In the genomic region with DNA sequence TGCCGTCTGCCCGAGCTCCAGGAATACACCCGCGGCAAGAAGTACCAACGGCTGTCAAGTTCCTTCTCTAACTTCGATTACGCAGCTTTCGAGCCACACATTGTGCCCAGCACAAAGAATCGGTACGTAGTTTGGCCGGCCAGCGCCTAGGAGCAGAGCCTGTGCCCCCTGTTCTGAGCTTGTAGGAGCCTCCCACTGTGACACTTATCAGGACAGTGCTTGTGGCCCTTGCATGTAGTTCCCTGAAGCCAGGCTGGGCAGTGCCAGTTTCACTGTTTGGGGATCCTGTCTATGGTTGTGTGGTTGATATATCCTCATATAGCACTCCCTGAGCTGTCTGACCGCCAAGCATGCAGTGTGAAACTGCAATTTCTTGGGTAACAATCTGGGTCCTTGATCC, we compare ENCODE assay signal across 8 mouse cellular contexts. TPM values are rescaled to one million over a fixed set of nuclear protein-coding genes. Genes with fewer than 3 reads are reported as not detected.
DNase-seq lines count a peak whose midpoint lies in the region; ATAC-seq and TF ChIP-seq lines count a peak whose summit lies in the region.

No protein-coding gene starts in this region.

- 4% methylated on average over 13 of the region's 13 CpGs for WGBS in forebrain, embryonic 14.5 days
- 4% methylated on average over 13 of the region's 13 CpGs for WGBS in liver, embryonic 16.5 days (ENCODE audit: insufficient replicate concordance)

- H3K9ac ChIP-seq in forebrain, embryonic 14.5 days (ENCODE audit: low read length), result peak overlapping the region; percentile 83
- peak overlapping the region; percentile 77 for H3K9ac ChIP-seq in liver, embryonic 16.5 days (ENCODE audit: low read depth, low read length)

- intact Hi-C loops in gastrocnemius, adult 2 months (cut with DNase I), result no loop called here

- H3K9me3 ChIP-seq in forebrain, embryonic 14.5 days (replicated peaks; ENCODE audit: control insufficient read depth, low read length), result no peaks in the 10 kb centered on the region
- H3K9me3 ChIP-seq in liver, embryonic 16.5 days (replicated peaks; ENCODE audit: control insufficient read depth, low read length), result no peaks in the 10 kb centered on the region

- no peak for TF ChIP-seq CTCF in gastrocnemius, adult 2 months (IDR thresholded peaks at IDR 0.05)
- TF ChIP-seq CTCF in C2C12 (IDR thresholded peaks at IDR 0.05; ENCODE audit: control insufficient read depth, insufficient read depth, insufficient read length), result no peak

- DNase-seq in gastrocnemius, adult 2 months, result no peak
- DNase-seq in gastrocnemius, adult 8-10 months (ENCODE audit: low spot score in 2 of 2), result no peak
- no peak for DNase-seq in forebrain, embryonic 14.5 days (ENCODE audit: low spot score)
- no peak for DNase-seq in embryo, embryonic 9.5 days (ENCODE audit: extremely low spot score)
- no peak for DNase-seq in spleen, postnatal 36 days (ENCODE audit: low spot score in 2 of 2)
- no peak for DNase-seq in left cerebral cortex, adult 18-20 months (ENCODE audit: low spot score in 2 of 2)

- H3K4me3 ChIP-seq in gastrocnemius, adult 2 months, result peak overlapping the region; percentile 89
- H3K4me3 ChIP-seq in C2C12 (ENCODE audit: insufficient read depth, poor library complexity, severe bottlenecking), result peak overlapping the region; percentile 75
- peak overlapping the region; percentile 67 for H3K4me3 ChIP-seq in forebrain, embryonic 14.5 days (ENCODE audit: low read depth, low read length)
- H3K4me3 ChIP-seq in liver, embryonic 16.5 days (ENCODE audit: low read depth, low read length), result peak overlapping the region; percentile 68

- H3K4me2 ChIP-seq in forebrain, embryonic 14.5 days (ENCODE audit: low read length), result peak overlapping the region; percentile 99
- H3K4me2 ChIP-seq in liver, embryonic 16.5 days (ENCODE audit: low read depth, low read length), result peak overlapping the region; percentile 94

- peaks cover 25% of the 10 kb centered on the region for H3K4me1 ChIP-seq in forebrain, embryonic 14.5 days (ENCODE audit: control insufficient read depth, insufficient read depth, low read length)
- H3K4me1 ChIP-seq in liver, embryonic 16.5 days (ENCODE audit: control insufficient read depth, low read depth, low read length), result peaks cover 35% of the 10 kb centered on the region

- H3K79me2 ChIP-seq in C2C12 (ENCODE audit: control insufficient read depth, insufficient read depth), result peaks cover 88% of the 10 kb centered on the region

- ATAC-seq in forebrain, embryonic 14.5 days, result no peak
- peak; percentile 27 for ATAC-seq in liver, embryonic 16.5 days (ENCODE audit: low read depth)

- H3K79me3 ChIP-seq in C2C12 (ENCODE audit: low read depth), result peaks cover 55% of the 10 kb centered on the region

- H3K36me3 ChIP-seq in C2C12 (ENCODE audit: control insufficient read depth, insufficient read depth), result peaks cover 83% of the 10 kb centered on the region
- peaks cover 75% of the 10 kb centered on the region for H3K36me3 ChIP-seq in forebrain, embryonic 14.5 days (ENCODE audit: control insufficient read depth, insufficient read depth, low read length)
- peaks cover 49% of the 10 kb centered on the region for H3K36me3 ChIP-seq in liver, embryonic 16.5 days (ENCODE audit: control insufficient read depth, insufficient read depth)

- H3K27ac ChIP-seq in gastrocnemius, adult 2 months, result peak overlapping the region; percentile 93
- H3K27ac ChIP-seq in forebrain, embryonic 14.5 days (ENCODE audit: low read depth, low read length), result no peak overlapping the region
- peak overlapping the region; percentile 63 for H3K27ac ChIP-seq in liver, embryonic 16.5 days (ENCODE audit: low read length)

- peak overlapping the region; percentile 92 for H3ac ChIP-seq in C2C12 (ENCODE audit: control insufficient read depth, insufficient read length, low read depth)

- H3K27me3 ChIP-seq in C2C12 (ENCODE audit: control insufficient read depth, insufficient read depth, insufficient read length), result no peaks in the 10 kb centered on the region
- no peaks in the 10 kb centered on the region for H3K27me3 ChIP-seq in forebrain, embryonic 14.5 days (replicated peaks; ENCODE audit: control insufficient read depth, insufficient read depth, low read length)
- no peaks in the 10 kb centered on the region for H3K27me3 ChIP-seq in liver, embryonic 16.5 days (ENCODE audit: control insufficient read depth, insufficient read depth, low read depth, low read length)

TF ChIP-seq in C2C12, 6 proteins besides CTCF, POLR2A, EP300 and RAD21:
- no peak for TF ChIP-seq MYOG (IDR thresholded peaks at IDR 0.05; ENCODE audit: control insufficient read depth, extremely low read depth, insufficient read length)
- no peak for TF ChIP-seq FOSL1 (IDR thresholded peaks at IDR 0.05; ENCODE audit: insufficient read depth, low read length, poor library complexity, severe bottlenecking)
- TF ChIP-seq MAX (IDR thresholded peaks at IDR 0.05), result no peak
- no peak for TF ChIP-seq USF1 (IDR thresholded peaks at IDR 0.05; ENCODE audit: low read depth)
- TF ChIP-seq CEBPB (IDR thresholded peaks at IDR 0.05; ENCODE audit: low read depth), result no peak

RNA-seq across cellular contexts. Expression of a gene that starts 0.4 kb away (rescaled TPM):
- 10 to 100 TPM; 41.1 to 41.6 TPM for total RNA-seq in gastrocnemius, adult 2 months (2021)
- 10 to 100 TPM; 36.3 to 50.3 (median 43.0) TPM for total RNA-seq in gastrocnemius, adult 8-10 months (2022)
- polyA plus RNA-seq in C2C12 (2012; fragmentation: generic; extraction: Trizol), result 40.8 TPM
- 72.0 and 74.2 TPM in 2 replicates for polyA plus RNA-seq in forebrain, embryonic 14.5 days (2014; fragmentation: Nextera tagmentation; extraction: Ambion mirVana)
- 31.5 and 32.4 TPM in 2 replicates for polyA plus RNA-seq in liver, embryonic 16.5 days (2015; fragmentation: Nextera tagmentation; extraction: Ambion mirVana)
- 100 to 1,000 TPM; 106 to 118 TPM for total RNA-seq in left cerebral cortex, adult 18-20 months (2021)

RNA-seq across cellular contexts. Expression of a gene that starts 0.6 kb away (rescaled TPM):
- total RNA-seq in gastrocnemius, adult 2 months (2021), result 10 to 100 TPM; 12.4 to 16.1 TPM
- 10 to 100 TPM in 3 of 4 experiments, 1 to 10 TPM in 1; 9.5 to 14.7 (median 13.0) TPM for total RNA-seq in gastrocnemius, adult 8-10 months (2022)
- 42.6 TPM for polyA plus RNA-seq in C2C12 (2012; fragmentation: generic; extraction: Trizol)
- 53.3 and 54.0 TPM in 2 replicates for polyA plus RNA-seq in forebrain, embryonic 14.5 days (2014; fragmentation: Nextera tagmentation; extraction: Ambion mirVana)
- 17.4 and 17.9 TPM in 2 replicates for polyA plus RNA-seq in liver, embryonic 16.5 days (2015; fragmentation: Nextera tagmentation; extraction: Ambion mirVana)
- total RNA-seq in left cerebral cortex, adult 18-20 months (2021), result 10 to 100 TPM; 35.3 to 39.9 TPM

RNA-seq across cellular contexts. Expression of a gene that starts 6.2 kb away (rescaled TPM):
- total RNA-seq in gastrocnemius, adult 2 months (2021), result 100 to 1,000 TPM; 261 to 309 TPM
- 100 to 1,000 TPM; 250 to 326 (median 272) TPM for total RNA-seq in gastrocnemius, adult 8-10 months (2022)
- 3,080 TPM for polyA plus RNA-seq in C2C12 (2012; fragmentation: generic; extraction: Trizol)
- 626 and 738 TPM in 2 replicates for polyA plus RNA-seq in forebrain, embryonic 14.5 days (2014; fragmentation: Nextera tagmentation; extraction: Ambion mirVana)
- 297 and 333 TPM in 2 replicates for polyA plus RNA-seq in liver, embryonic 16.5 days (2015; fragmentation: Nextera tagmentation; extraction: Ambion mirVana)
- 100 to 1,000 TPM; 228 to 233 TPM for total RNA-seq in left cerebral cortex, adult 18-20 months (2021)

RNA-seq across cellular contexts. Expression of a gene that starts 6.3 kb away (rescaled TPM):
- 10 to 100 TPM; 15.4 to 19.0 TPM for total RNA-seq in gastrocnemius, adult 2 months (2021)
- 10 to 100 TPM; 13.9 to 18.2 (median 14.5) TPM for total RNA-seq in gastrocnemius, adult 8-10 months (2022)
- 71.0 TPM for polyA plus RNA-seq in C2C12 (2012; fragmentation: generic; extraction: Trizol)
- 159 and 161 TPM in 2 replicates for polyA plus RNA-seq in forebrain, embryonic 14.5 days (2014; fragmentation: Nextera tagmentation; extraction: Ambion mirVana)
- polyA plus RNA-seq in liver, embryonic 16.5 days (2015; fragmentation: Nextera tagmentation; extraction: Ambion mirVana), result 19.5 and 20.8 TPM in 2 replicates
- 10 to 100 TPM; 42.5 to 49.2 TPM for total RNA-seq in left cerebral cortex, adult 18-20 months (2021)

RNA-seq across cellular contexts. Expression of a gene that starts 14.1 kb away (rescaled TPM):
- 10 to 100 TPM; 13.0 to 13.1 TPM for total RNA-seq in gastrocnemius, adult 2 months (2021)
- 10 to 100 TPM in 3 of 4 experiments, 1 to 10 TPM in 1; 9.5 to 12.1 (median 11.6) TPM for total RNA-seq in gastrocnemius, adult 8-10 months (2022)
- polyA plus RNA-seq in C2C12 (2012; fragmentation: generic; extraction: Trizol), result 20.1 TPM
- 15.4 and 17.2 TPM in 2 replicates for polyA plus RNA-seq in forebrain, embryonic 14.5 days (2014; fragmentation: Nextera tagmentation; extraction: Ambion mirVana)
- 8.7 and 9.4 TPM in 2 replicates for polyA plus RNA-seq in liver, embryonic 16.5 days (2015; fragmentation: Nextera tagmentation; extraction: Ambion mirVana)
- 10 to 100 TPM; 27.1 to 29.1 TPM for total RNA-seq in left cerebral cortex, adult 18-20 months (2021)
